Mouse (Mus musculus) thymus, postnatal 14 days (tissue): ENCODE measurements at regions not wholly inside any gene's neighbourhood (a gene's known extent, or its start where the extent isn't known, plus 50 kb on each side); places are given as distances from the start of the nearest gene placed in this dataset.

Source experiments
- DNase-seq: peaks from one replicate; pipeline ENCODE4 v3.0.0; 2021

- no peak for DNase-seq
Measured at GRCm38 (mm10) chr4:105972736-105973135, 183.1 kb downstream of the Gm12728 start.

GRCm38 (mm10) chr4:105973769-105974397 lies 184.2 kb downstream of the Gm12728 start:
- no peak for DNase-seq

DNA sequence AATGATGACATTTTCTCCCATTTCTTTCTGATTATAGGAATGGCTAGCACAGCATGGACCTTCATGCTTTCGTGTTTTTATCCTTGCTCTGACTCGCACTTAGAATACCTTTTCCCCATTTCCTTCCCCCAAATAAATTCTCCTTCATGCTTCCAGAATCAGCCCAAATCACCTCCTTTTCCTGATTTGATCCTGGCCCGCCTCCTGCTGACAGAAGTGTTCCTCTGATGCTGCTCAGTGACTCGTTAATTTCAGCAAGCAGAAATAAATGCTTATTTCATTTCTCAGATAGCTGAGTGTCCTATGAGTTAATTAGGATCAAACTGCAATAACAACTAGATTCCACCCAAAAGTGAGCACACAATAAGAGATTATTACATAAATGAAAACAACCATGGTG lies 185.3 kb downstream of the Gm12728 start:
- DNase-seq: no peak

DNA sequence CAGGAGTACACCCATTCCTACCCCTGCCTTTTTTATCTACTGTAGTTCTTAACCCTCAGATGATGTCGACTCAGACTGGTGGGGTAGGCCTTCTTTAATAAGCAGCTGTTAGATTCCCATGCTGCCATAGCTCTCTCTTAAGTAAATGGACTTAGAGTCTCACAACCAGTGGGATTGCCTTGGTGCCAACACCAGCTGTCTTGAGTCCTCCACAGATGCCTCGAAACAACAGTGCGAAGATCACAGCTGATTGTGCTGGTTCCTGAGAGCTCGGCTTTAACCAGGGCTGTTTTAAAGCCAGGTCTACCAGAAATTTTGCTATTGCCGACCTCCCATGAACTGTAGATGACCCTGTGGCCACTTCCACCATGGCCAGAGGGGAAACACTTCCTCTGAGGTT lies 189.4 kb downstream of the Gm12728 start:
- no peak for DNase-seq

DNA sequence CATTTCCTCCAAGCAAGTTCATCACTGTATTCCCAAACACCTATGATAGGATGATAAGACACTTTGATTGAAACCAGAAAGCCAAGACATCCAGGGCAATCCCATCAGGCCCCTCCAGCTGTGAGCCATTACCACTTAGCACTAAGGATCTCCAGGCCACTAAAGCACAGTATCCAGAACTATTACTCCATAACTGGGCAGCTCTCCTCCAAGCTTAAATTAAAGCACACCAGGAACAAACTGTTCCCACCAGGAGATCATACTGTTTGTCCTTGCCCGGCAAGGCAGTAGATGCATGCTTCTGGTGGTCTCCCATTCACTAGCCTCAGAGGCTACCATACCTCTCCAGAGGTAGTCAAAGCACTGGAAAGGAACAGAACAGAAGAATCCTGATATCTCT lies 193.3 kb downstream of the Gm12728 start:
- no peak for DNase-seq

- no peak for DNase-seq
Measured at GRCm38 (mm10) chr4:105987963-105988602, 198.4 kb downstream of the Gm12728 start.

GRCm38 (mm10) chr4:105992581-105993127 lies 203.0 kb downstream of the Gm12728 start:
- DNase-seq: no peak

DNA sequence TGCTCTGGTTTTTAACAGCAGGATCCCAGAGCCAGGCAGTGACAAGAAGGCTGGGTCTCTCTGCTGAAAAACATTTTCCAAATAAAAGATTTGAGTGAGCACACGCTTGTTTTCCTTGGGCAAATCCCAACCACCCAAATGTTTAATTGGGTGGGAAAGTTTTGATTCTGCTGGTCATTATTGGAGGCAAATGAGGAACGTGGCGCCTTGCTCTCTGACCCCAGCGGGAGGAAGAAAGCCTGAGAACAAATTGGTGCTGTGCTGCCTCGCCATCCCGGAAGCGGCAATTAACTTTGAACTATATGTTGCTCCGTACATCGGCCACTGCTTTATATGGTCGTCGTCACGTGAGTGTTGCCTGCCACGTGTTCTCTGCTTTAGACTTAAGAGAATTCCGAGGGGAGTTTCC lies 204.7 kb downstream of the Gm12728 start:
- DNase-seq: no peak

DNA sequence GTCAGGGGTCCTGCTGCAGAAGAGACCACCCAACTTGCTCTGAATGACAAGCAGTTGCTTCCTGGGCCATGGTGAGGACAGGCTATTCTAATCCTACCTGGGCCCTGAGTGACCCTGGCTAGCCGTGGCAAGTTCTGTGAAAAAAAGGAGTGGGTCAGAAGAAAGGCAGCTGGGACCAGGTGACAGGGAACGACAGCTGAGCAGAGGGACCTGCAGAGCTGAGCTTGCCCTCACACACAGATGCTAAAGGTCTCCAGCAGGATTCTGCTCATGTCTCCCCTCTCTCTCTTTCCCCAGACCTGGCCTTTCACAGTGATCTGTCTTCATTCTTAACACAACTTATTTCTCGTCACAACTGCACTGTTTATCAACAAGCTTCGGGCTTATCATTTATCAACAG lies 206.4 kb downstream of the Gm12728 start:
- no peak for DNase-seq

- DNase-seq: no peak
Measured at GRCm38 (mm10) chr4:105996893-105997630, 207.4 kb downstream of the Gm12728 start.

DNA sequence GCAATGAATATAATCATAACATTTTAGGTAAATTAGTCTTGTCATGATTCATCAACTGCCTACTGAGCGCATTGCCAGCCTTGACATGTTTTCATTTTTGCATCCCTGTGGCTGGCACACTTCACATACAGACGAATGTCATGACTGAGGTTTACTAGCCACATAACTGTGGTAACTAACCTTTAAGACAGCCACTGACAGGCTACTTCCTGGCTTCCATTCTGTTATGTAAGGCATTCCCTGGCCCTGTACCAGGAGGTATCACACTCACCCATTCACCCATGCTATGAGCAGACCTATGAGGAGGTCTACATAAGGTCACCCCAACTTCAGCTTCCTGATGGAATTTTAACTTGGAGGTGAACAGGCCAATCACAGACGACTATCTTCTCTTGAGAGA lies 212.8 kb downstream of the Gm12728 start:
- DNase-seq: no peak

- DNase-seq: no peak
Measured at GRCm38 (mm10) chr4:106005936-106006335, 216.3 kb downstream of the Gm12728 start.

DNA sequence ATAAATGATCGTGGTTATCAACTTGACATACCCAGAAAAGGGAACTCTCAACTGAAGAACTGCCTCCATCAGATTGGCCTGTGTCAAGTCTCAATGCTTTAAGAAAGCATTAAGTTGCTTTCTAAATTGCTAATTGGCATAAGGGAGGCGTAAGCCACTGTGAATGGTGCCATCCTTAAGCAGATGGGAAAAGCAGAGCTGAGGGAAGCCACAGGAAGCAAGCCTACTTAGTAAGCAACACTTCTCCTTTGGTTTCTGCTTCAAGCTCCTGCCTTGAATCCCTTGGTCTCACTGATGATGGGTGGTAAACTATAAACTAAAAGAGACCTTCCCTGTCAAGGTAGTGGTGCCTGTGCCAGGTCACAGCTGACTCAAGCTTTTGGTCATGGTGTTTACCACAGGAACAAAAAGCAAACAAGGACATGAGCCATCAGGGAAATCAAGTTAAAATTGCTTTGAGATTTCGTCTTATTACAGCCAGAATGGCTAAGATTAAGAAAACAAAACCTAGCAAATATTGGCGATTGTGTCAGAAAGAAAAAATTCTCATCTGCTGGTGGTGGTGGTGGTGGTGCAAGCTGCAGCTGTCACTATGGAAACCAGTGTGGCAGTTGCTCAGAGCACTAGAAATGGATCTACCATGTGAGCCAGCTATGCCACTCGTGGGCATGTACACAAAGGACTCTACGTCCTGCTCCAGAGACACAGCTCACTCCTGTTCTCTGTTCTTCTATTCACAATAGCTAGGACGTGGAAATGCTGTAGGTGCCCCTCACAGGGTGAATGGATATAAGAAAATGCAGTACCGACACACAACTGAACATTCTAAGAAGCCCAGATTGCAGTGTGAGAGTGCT lies 217.9 kb downstream of the Gm12728 start:
- no peak for DNase-seq

GRCm38 (mm10) chr4:106017065-106017646 lies 227.5 kb downstream of the Gm12728 start:
- no peak for DNase-seq

DNA sequence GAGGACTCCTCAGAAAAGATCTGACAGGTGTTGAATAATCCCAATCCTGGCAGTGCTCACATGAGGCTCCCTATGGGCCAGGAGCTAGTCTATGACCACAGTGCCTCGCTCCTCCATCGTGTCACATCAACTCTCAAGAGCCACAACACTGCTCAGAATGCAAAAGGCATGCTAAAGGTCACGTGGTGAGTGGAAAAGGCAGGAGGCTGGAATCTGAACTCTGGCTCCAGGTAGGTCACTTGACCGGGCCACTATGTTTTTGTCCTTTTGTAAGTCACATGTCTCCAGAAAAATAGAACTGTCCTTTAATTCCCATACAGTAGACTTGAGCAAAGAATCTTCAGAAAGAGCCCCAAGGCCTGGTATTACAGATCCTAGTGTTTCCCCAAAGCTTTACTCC lies 229.3 kb downstream of the Gm12728 start:
- no peak for DNase-seq

DNA sequence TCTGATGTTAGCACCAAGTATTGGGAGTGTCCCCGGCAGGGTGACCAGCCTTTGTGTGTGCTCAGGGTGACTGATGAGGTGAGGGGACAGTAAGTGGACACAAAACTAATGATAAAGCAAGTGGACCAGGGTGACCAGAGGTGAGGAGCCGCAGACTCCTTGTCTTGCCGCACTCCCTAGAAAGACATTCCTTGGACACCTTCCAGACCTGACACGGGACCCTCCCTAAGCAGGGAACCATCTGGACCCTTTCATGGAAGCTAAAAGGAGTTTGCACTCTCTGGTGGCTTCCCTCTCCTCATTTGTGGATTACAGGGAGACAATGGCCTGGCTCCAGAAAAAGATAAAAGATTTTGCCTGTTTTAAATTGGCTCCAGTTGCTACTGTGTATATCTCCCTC lies 230.7 kb downstream of the Gm12728 start:
- DNase-seq: no peak

DNA sequence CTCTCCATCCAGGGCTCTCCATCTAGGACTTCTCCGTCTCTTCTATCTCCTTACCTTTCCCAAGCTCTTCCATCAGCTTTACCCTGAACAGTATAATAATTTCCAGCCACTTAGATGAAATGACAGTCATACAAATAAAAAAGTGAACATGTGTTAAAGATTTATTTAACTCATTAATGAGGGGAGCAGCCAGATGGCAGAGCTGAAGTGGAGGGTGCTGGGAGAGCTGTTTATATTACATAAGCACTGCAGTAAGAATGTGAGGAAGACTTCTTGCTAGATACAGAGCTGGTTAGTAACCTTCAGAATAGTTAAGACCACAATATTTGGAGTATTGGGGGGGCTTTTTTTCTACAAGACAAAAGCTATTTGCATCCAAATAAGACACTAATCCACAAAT lies 234.9 kb downstream of the Gm12728 start:
- no peak for DNase-seq

- DNase-seq: no peak
Measured at GRCm38 (mm10) chr4:106025966-106026637, 236.4 kb downstream of the Gm12728 start.

DNA sequence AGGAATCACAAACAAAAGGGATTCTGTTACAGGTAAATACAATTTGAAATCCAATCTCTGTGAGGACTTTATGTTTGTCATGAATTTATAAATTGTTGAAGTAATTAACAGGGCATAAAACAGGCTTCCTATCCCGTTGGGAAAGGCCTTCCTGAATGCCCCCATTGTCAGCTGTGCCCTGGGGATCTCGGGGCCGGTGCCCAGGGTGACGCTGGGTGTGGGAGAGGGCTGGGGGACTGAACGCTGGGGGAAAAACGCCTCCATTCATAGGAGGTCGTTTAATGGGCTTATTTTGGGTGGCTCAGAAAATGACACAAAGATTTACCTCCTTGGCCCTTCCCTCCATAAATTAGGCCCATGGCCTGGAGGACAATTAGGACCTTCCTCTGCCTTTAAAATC lies 250.7 kb downstream of the Gm12728 start:
- no peak for DNase-seq

DNA sequence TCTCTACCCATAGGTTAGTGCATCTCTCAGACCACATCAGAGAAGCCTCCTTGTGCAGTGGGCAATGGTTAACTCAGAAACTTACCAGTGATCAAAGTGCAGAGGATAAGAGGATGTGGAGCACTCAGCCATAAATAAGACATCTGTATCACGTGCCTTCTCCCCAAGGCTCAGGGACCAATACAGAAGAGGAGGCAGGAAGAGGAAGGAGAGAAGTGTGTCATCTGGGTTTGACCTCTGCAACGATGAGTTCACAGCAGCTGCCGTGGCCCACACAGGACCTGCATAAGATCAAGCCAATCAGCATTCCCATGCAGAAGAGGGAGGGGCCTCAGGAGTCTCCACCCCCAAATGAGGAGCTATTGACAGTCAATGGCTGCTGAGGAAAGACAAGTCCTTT lies 252.8 kb downstream of the Gm12728 start:
- peak; percentile 9 for DNase-seq

- no peak for DNase-seq
Measured at GRCm38 (mm10) chr4:106043661-106044060, 254.0 kb downstream of the Gm12728 start.

GRCm38 (mm10) chr4:106048053-106048452 lies 258.4 kb downstream of the Gm12728 start:
- no peak for DNase-seq
